Mouse (Mus musculus): ENCODE measurements around the gene Rbfox1.

Rbfox1 gene

GRCm38 (mm10) chr16:6949666-6950065, 1064.5 kb downstream of the Rbfox1 start:
- Histone ChIP-seq H3K27me3 (ENCODE audit: control insufficient read depth, insufficient read depth, low read length, poor library complexity, severe bottlenecking) (no peaks in the 10 kb centered on the region), H3K36me3 (ENCODE audit: control insufficient read depth, insufficient read depth, low read length, poor library complexity, severe bottlenecking) (no peaks in the 10 kb centered on the region)
- DNase-seq (ENCODE audit: low read depth, low spot score) = no peak

DNA sequence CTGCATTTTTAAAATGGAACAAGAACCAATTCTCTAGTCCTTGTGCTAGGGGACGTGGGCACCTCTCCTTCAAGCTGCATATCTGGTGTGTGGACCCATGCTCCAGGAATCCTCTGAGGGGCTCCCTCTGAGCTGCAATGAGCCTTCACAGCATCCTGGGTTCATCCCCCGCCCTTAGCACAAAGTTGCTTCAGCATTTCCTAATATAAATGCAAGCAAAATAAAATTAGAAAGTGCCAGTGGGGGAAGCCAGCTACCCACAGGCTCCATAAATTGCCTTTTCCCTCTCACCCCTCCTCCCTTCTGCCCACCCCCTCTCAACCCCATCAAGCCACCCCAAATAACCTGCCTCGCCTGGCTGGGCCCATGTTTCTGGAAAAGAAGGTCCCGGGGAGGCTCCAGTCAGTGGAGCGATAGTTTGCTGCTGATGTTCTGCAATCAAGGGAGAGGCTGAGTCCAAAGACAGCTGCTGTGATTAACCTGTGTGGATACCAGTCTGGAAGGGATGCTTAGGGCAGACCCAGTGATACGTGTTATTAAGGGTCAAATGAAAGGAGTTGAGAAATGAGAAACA, 1070.0 kb downstream of the Rbfox1 start:
- Histone ChIP-seq H3K36me3 (ENCODE audit: control insufficient read depth, insufficient read depth, low read length, poor library complexity, severe bottlenecking) (no peaks in the 10 kb centered on the region), H3K27me3 (ENCODE audit: control insufficient read depth, insufficient read depth, low read length, poor library complexity, severe bottlenecking) (no peaks in the 10 kb centered on the region)
- no peak for DNase-seq (ENCODE audit: low read depth, low spot score)

DNA sequence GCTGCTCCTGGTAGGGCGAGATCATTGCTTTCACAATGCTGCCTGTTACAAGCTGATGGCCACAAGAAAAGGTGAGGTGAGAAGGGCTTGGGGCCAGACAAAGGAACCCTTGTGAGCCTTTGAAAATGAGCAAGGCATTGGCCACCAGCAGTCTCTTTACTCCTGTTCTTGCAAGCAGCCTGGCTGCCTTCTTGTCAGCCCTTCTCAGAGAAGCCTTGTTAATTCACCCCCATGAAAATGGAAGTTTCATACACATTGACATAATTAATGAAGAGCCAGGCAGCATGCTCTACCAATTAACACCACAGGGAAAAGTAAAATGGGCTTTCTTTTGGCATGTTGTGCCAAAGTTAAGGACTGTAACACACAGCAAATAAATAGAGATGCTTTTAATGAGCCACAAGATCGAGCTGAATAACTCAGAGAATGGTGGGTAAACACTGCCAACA, 1076.8 kb downstream of the Rbfox1 start:
- Histone ChIP-seq H3K36me3 (ENCODE audit: control insufficient read depth, insufficient read depth, low read length, poor library complexity, severe bottlenecking) (no peaks in the 10 kb centered on the region), H3K27me3 (ENCODE audit: control insufficient read depth, insufficient read depth, low read length, poor library complexity, severe bottlenecking) (no peaks in the 10 kb centered on the region)
- DNase-seq (ENCODE audit: low read depth, low spot score) = no peak

- no peak for DNase-seq (ENCODE audit: low read depth, low spot score)
- H3K27me3 ChIP-seq (ENCODE audit: control insufficient read depth, insufficient read depth, low read length, poor library complexity, severe bottlenecking) = no peaks in the 10 kb centered on the region
- no peaks in the 10 kb centered on the region for H3K36me3 ChIP-seq (ENCODE audit: control insufficient read depth, insufficient read depth, low read length, poor library complexity, severe bottlenecking)
These were observed 1077.4 kb downstream of the Rbfox1 start for GRCm38 (mm10) chr16:6962508-6962907.

DNA sequence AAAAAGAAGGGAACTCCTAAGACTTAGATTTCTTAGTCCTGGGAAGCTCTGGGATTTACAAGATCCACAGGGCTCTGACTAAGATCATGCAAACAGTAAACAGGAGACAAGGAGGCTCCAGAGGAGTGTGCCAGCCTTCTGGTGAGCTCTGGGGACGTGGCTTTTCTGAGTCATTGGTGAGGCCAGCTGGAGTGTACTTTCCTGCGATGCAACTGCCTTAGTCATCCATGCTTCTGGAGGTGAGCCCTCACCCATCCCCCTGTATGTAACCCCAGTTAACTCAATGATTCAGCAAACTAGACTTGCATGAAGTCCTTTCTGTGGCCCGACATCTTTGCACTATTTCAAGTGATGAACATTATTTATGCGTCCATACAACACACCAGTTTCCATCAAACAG, 1078.4 kb downstream of the Rbfox1 start:
- no peaks in the 10 kb centered on the region for H3K27me3 ChIP-seq (ENCODE audit: control insufficient read depth, insufficient read depth, low read length, poor library complexity, severe bottlenecking)
- no peak for DNase-seq (ENCODE audit: low read depth, low spot score)
- H3K36me3 ChIP-seq (ENCODE audit: control insufficient read depth, insufficient read depth, low read length, poor library complexity, severe bottlenecking) = no peaks in the 10 kb centered on the region

GRCm38 (mm10) chr16:6964720-6965583, 1079.8 kb downstream of the Rbfox1 start:
- Histone ChIP-seq H3K36me3 (ENCODE audit: control insufficient read depth, insufficient read depth, low read length, poor library complexity, severe bottlenecking) (no peaks in the 10 kb centered on the region), H3K27me3 (ENCODE audit: control insufficient read depth, insufficient read depth, low read length, poor library complexity, severe bottlenecking) (no peaks in the 10 kb centered on the region)
- no peak for DNase-seq (ENCODE audit: low read depth, low spot score)

DNA sequence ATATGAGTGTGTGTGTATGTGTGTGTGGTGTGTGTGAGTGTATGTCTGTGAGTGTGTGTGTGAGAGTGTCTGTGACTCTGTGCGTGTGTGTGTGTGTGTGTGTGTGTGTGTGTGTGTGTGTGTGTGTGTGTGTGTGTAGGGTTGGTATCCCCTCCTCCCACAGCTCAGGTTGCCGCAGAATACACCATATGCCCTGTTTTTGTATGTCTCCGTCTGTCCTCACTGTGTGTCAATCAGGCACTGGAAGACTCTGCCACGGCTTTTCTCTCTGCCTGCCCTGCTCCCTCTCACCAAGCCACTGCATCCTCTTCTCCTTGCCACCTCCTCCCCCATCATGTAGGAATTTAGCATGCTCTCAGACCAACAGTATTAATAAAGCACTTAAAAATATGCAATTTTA, 1084.8 kb downstream of the Rbfox1 start:
- no peaks in the 10 kb centered on the region for H3K36me3 ChIP-seq (ENCODE audit: control insufficient read depth, insufficient read depth, low read length, poor library complexity, severe bottlenecking)
- no peak for DNase-seq (ENCODE audit: low read depth, low spot score)

GRCm38 (mm10) chr16:6976341-6976740, 1091.2 kb downstream of the Rbfox1 start:
- no peaks in the 10 kb centered on the region for H3K27me3 ChIP-seq (ENCODE audit: control insufficient read depth, insufficient read depth, low read length, poor library complexity, severe bottlenecking)

More for the DNA sequence above, 1084.8 kb downstream of the Rbfox1 start:
- no peaks in the 10 kb centered on the region for H3K27me3 ChIP-seq (ENCODE audit: control insufficient read depth, insufficient read depth, low read length, poor library complexity, severe bottlenecking)

DNA sequence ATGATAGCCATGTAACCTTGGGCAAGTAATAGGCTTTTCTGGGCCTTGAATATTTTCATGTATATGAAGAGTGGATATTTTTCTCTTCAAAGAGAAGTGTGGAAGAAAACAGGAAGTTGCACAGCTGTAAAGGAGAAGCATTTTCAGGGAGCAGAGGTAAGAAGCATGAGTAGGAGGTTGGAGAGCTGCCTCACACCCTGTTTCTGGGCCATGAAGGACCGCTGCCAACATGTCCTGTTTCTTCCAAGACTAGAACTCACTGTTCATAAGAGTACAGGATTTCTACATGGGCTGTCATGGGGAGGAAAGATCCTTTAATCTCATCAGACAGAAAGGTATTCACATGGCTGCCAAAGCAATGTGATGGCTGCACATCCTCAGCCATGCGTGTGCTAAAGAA, 1098.8 kb downstream of the Rbfox1 start:
- no peaks in the 10 kb centered on the region for H3K27me3 ChIP-seq (ENCODE audit: control insufficient read depth, insufficient read depth, low read length, poor library complexity, severe bottlenecking)
- no peaks in the 10 kb centered on the region for H3K36me3 ChIP-seq (ENCODE audit: control insufficient read depth, insufficient read depth, low read length, poor library complexity, severe bottlenecking)
- no peak for DNase-seq (ENCODE audit: low read depth, low spot score)

More at GRCm38 (mm10) chr16:6976341-6976740, 1091.2 kb downstream of the Rbfox1 start:
- no peaks in the 10 kb centered on the region for H3K36me3 ChIP-seq (ENCODE audit: control insufficient read depth, insufficient read depth, low read length, poor library complexity, severe bottlenecking)
- DNase-seq (ENCODE audit: low read depth, low spot score) = no peak

DNA sequence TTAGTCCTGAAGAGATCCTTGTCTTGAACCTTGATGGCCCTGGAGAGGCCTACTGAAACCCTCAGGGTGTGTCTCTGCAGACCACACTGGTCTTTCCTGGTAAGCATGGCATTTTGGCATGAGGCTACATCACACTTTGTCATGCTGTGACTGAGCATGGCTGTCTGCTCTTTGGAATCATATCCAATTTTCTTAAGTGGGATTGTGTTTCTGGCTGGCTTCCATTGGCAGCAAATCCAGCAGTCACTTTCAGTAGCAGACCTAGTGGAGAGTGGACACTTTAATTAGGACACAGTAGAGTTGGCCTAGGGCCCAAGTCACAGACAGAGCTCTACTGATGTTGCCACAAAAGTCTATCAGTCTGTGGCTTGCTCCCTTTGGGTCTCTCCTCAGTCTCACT, 1100.9 kb downstream of the Rbfox1 start:
- Histone ChIP-seq H3K36me3 (ENCODE audit: control insufficient read depth, insufficient read depth, low read length, poor library complexity, severe bottlenecking) (no peaks in the 10 kb centered on the region), H3K27me3 (ENCODE audit: control insufficient read depth, insufficient read depth, low read length, poor library complexity, severe bottlenecking) (no peaks in the 10 kb centered on the region)
- no peak for DNase-seq (ENCODE audit: low read depth, low spot score)

DNA sequence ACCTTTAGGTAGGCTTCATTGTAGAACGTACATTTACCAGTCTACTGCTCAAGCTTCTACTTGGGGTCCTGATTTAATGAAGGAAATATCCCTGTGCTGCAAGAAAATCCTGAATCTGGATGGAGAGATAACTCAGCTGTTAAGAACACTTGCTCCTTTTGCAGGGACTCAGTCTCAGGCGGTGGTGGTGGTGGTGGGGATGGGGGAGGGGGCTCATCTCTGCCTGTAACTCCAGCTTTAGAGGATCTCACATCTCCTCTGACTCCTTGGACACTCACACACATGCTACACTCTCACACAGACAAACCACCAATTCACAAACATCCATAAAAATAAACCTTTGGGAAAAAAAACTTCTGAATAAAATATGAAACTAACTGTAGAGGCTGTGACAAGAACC, 1101.3 kb downstream of the Rbfox1 start:
- H3K27me3 ChIP-seq (ENCODE audit: control insufficient read depth, insufficient read depth, low read length, poor library complexity, severe bottlenecking) = no peaks in the 10 kb centered on the region
- no peaks in the 10 kb centered on the region for H3K36me3 ChIP-seq (ENCODE audit: control insufficient read depth, insufficient read depth, low read length, poor library complexity, severe bottlenecking)
- DNase-seq (ENCODE audit: low read depth, low spot score) = no peak

- no peak for DNase-seq (ENCODE audit: low read depth, low spot score)
- Histone ChIP-seq H3K27me3 (ENCODE audit: control insufficient read depth, insufficient read depth, low read length, poor library complexity, severe bottlenecking) (no peaks in the 10 kb centered on the region), H3K36me3 (ENCODE audit: control insufficient read depth, insufficient read depth, low read length, poor library complexity, severe bottlenecking) (no peaks in the 10 kb centered on the region)
These were observed 1107.1 kb downstream of the Rbfox1 start for GRCm38 (mm10) chr16:6992251-6992650.

DNA sequence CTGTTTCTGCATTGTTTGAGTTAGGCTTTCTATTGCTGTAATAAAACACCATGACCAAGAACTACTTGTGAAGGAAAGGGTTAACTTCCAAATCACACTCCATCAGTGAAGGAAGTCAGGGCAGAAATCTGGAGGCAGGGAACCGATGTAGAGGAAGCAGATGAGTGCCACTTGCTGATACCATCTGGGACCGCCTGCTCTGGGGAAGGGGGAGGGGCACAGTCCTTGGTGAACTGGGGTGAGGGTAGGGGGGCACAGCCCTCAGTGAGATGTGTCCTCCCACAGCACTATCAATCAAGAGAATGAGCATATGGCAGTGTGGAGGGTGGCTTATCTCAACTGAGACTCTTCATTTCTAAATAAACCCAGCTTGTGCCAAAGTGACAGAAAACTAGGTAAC, 1108.0 kb downstream of the Rbfox1 start:
- no peaks in the 10 kb centered on the region for H3K36me3 ChIP-seq (ENCODE audit: control insufficient read depth, insufficient read depth, low read length, poor library complexity, severe bottlenecking)
- DNase-seq (ENCODE audit: low read depth, low spot score) = no peak
- no peaks in the 10 kb centered on the region for H3K27me3 ChIP-seq (ENCODE audit: control insufficient read depth, insufficient read depth, low read length, poor library complexity, severe bottlenecking)

DNA sequence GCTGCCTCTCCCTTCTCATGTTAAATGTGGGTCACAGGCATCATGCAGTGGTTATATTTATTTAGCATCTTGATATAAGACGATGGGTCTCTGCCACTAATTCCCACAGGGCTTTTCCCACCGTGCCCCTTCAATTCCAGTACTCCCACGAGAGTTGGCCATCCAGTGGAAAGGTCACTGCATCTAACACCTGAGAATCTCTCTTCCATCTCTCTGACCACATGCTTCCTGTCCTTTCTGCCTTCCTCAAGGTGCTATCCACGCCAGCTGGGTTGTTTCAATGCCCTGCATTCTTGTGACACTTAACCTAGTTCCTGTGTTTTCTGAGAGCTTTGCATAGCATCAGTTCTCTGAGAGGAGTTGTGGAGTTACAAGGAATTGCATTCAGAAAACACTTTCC, 1112.0 kb downstream of the Rbfox1 start:
- DNase-seq (ENCODE audit: low read depth, low spot score) = no peak
- H3K36me3 ChIP-seq (ENCODE audit: control insufficient read depth, insufficient read depth, low read length, poor library complexity, severe bottlenecking) = no peaks in the 10 kb centered on the region
- H3K27me3 ChIP-seq (ENCODE audit: control insufficient read depth, insufficient read depth, low read length, poor library complexity, severe bottlenecking) = no peaks in the 10 kb centered on the region

GRCm38 (mm10) chr16:6997834-6998233, 1112.7 kb downstream of the Rbfox1 start:
- no peaks in the 10 kb centered on the region for H3K27me3 ChIP-seq (ENCODE audit: control insufficient read depth, insufficient read depth, low read length, poor library complexity, severe bottlenecking)
- DNase-seq (ENCODE audit: low read depth, low spot score) = no peak
- no peaks in the 10 kb centered on the region for H3K36me3 ChIP-seq (ENCODE audit: control insufficient read depth, insufficient read depth, low read length, poor library complexity, severe bottlenecking)

Data from splenic B cell, adult 2 months (primary cell).